Mouse (Mus musculus): ENCODE data around the gene Dusp14. TPM values are rescaled to one million over a fixed set of nuclear protein-coding genes. Genes with fewer than 3 reads are reported as not detected.

The Dusp14 gene
- polyA plus RNA-seq, 2 experiments = 0.61 to 1.1 TPM

DNA sequence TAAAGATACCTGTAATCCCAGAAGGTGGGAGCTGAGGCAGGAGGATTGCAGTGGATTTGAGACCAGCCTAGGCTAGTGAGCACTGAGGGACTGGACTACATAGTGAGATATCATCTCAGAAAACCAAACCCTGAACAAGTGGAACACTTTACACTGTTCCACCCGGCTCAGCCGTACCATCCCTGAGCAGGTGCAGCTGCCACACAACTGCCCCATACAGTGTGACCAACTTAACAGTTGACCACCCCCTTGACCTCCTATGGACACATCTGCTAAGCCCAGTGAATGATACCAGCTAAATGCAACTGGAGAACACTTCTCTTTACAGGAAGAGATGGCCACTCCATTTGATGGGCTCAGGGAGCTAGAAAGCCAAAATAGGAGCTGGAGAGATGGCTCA, 11.6 kb downstream of the Dusp14 start:
- 74% methylated on average over 2 of the region's 2 CpGs for whole genome bisulfite sequencing (ENCODE audit: insufficient replicate concordance)
- DNase-seq (ENCODE audit: low read depth in 3 of 3, low spot score in 3 of 3) (no peak), ATAC-seq (ENCODE audit: insufficient read depth) (no peak)
- H3K27me3 ChIP-seq (ENCODE audit: control insufficient read depth, insufficient read depth, low read length) = no peaks in the 10 kb centered on the region
- no peak overlapping the region for H3K27ac ChIP-seq
- H3K4me3 ChIP-seq (ENCODE audit: insufficient read depth in 1 of 2, low read depth in 2 of 2, low read length in 2 of 2) = no peak overlapping the region
- no peaks in the 10 kb centered on the region for H3K9me3 ChIP-seq (ENCODE audit: control insufficient read depth, low read length)
- no peaks in the 10 kb centered on the region for H3K4me1 ChIP-seq (replicated peaks; ENCODE audit: control insufficient read depth in 2 of 2, insufficient read depth in 2 of 2, low read length in 1 of 2)
- TF ChIP-seq CTCF (IDR thresholded peaks at IDR 0.05; ENCODE audit: low read depth) = no peak
- TF ChIP-seq EP300 (IDR thresholded peaks at IDR 0.05; ENCODE audit: low read depth) = no peak
- H3K36me3 ChIP-seq (replicated peaks; ENCODE audit: control insufficient read depth, insufficient read depth, low read depth) = no peaks in the 10 kb centered on the region
- no peak overlapping the region for H3K9ac ChIP-seq (replicated peaks)
- no peak overlapping the region for H3K4me2 ChIP-seq (ENCODE audit: low read depth)

DNA sequence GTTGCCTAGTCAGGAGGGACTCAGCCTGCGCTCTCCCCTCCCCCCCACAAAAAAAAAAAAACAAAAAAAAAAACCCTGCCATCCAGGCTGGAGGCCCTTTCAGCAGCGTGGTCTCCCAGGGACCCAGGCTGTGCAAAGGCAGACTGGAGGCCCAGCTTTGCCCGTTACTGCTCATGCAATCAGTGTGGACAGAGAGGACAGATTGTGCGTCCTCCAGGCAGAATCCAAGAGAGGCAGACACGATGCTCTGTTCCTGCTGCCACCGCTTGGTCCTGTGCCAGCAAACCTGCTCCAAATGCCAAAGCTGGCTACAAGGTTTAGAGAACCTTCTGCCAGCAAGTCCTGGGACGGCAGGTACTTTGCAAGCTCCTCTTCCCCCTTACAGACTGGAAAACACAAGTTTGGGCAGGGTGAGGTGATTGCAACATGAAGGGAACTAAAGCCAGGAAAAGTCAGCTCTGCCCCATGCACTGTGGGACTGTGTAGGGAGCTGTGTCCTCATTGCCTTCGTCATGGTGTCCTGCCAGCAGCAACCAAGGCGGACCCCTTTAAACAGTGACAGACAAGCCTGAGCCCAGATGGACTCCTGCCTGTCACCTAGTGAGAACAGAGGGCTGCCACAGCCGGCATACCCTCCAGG, 15.4 kb downstream of the Dusp14 start:
- ATAC-seq (ENCODE audit: insufficient read depth) = no peak
- 63% methylated on average over 10 of the region's 10 CpGs for WGBS (ENCODE audit: insufficient replicate concordance)

DNA sequence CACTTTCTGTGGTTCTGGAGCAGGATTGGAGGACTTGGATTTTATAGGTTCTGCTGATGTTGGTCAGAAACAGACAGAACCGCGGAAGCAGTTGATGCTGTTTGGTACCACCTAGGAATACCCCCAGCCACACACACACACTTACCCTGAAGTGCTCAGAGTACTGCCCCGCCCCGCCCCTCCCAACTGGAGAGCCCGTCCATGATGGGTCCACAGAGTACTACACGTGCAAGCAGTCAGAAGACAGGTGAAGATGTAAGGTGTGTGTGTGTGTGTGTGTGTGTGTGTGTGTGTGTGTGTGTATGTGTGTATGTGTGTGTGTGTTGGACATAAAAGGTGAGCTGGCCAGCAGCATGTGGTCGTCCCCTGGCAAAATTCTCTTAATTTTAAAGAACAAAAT, 16.0 kb downstream of the Dusp14 start:
- Histone ChIP-seq H3K4me2 (ENCODE audit: low read depth) (no peak overlapping the region), H3K9me3 (ENCODE audit: control insufficient read depth, low read length) (no peaks in the 10 kb centered on the region), H3K4me3 (ENCODE audit: insufficient read depth in 1 of 2, low read depth in 2 of 2, low read length in 2 of 2) (no peak overlapping the region), H3K27me3 (ENCODE audit: control insufficient read depth, insufficient read depth, low read length) (no peaks in the 10 kb centered on the region), H3K4me1 (replicated peaks; ENCODE audit: control insufficient read depth in 2 of 2, insufficient read depth in 2 of 2, low read length in 1 of 2) (no peaks in the 10 kb centered on the region), H3K36me3 (replicated peaks; ENCODE audit: control insufficient read depth, insufficient read depth, low read depth) (no peaks in the 10 kb centered on the region), H3K27ac (no peak overlapping the region), H3K9ac (replicated peaks) (no peak overlapping the region)
- TF ChIP-seq CTCF (IDR thresholded peaks at IDR 0.05; ENCODE audit: low read depth) = no peak
- TF ChIP-seq EP300 (IDR thresholded peaks at IDR 0.05; ENCODE audit: low read depth) = no peak
- ATAC-seq (ENCODE audit: insufficient read depth) (no peak), DNase-seq (ENCODE audit: low read depth in 3 of 3, low spot score in 3 of 3) (no peak)
- WGBS (ENCODE audit: insufficient replicate concordance) = 66% methylated on average over 7 of the region's 7 CpGs

More for the DNA sequence above, 15.4 kb downstream of the Dusp14 start:
- Histone ChIP-seq H3K27me3 (ENCODE audit: control insufficient read depth, insufficient read depth, low read length) (no peaks in the 10 kb centered on the region), H3K27ac (no peak overlapping the region), H3K4me3 (ENCODE audit: insufficient read depth in 1 of 2, low read depth in 2 of 2, low read length in 2 of 2) (no peak overlapping the region), H3K36me3 (replicated peaks; ENCODE audit: control insufficient read depth, insufficient read depth, low read depth) (no peaks in the 10 kb centered on the region), H3K4me1 (replicated peaks; ENCODE audit: control insufficient read depth in 2 of 2, insufficient read depth in 2 of 2, low read length in 1 of 2) (no peaks in the 10 kb centered on the region), H3K4me2 (ENCODE audit: low read depth) (no peak overlapping the region), H3K9me3 (ENCODE audit: control insufficient read depth, low read length) (no peaks in the 10 kb centered on the region), H3K9ac (replicated peaks) (no peak overlapping the region)
- TF ChIP-seq EP300 (IDR thresholded peaks at IDR 0.05; ENCODE audit: low read depth) = no peak
- no peak for TF ChIP-seq CTCF (IDR thresholded peaks at IDR 0.05; ENCODE audit: low read depth)
- DNase-seq (ENCODE audit: low read depth in 3 of 3, low spot score in 3 of 3) = no peak

DNA sequence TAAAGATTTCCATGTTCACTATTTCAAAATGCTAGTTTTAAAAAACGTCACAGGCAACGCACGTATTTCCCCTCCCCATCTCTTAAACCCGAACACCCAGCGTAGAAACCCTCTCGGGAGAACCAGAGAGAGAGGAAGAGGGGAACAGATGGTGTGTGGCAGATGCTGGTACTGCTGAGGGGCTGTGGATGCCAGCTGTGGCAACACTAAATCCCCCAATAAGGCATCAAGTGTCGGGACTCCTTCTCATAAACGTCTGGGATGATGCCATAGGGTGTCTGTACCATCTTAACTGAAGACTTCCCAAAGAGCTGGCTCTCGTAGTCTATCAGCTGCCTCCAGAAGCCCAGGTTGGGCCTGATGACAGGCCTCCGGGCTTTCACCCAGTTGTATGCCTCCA, 20.6 kb downstream of the Dusp14 start:
- Histone ChIP-seq H3K9me3 (ENCODE audit: control insufficient read depth, low read length) (no peaks in the 10 kb centered on the region), H3K27me3 (ENCODE audit: control insufficient read depth, insufficient read depth, low read length) (no peaks in the 10 kb centered on the region), H3K9ac (replicated peaks) (no peak overlapping the region), H3K4me1 (replicated peaks; ENCODE audit: control insufficient read depth in 2 of 2, insufficient read depth in 2 of 2, low read length in 1 of 2) (no peaks in the 10 kb centered on the region), H3K36me3 (replicated peaks; ENCODE audit: control insufficient read depth, insufficient read depth, low read depth) (no peaks in the 10 kb centered on the region), H3K4me3 (ENCODE audit: insufficient read depth in 1 of 2, low read depth in 2 of 2, low read length in 2 of 2) (no peak overlapping the region), H3K4me2 (ENCODE audit: low read depth) (no peak overlapping the region), H3K27ac (no peak overlapping the region)
- ATAC-seq (ENCODE audit: insufficient read depth) = no peak
- 56% methylated on average over 10 of the region's 10 CpGs for WGBS (ENCODE audit: insufficient replicate concordance)
- DNase-seq (ENCODE audit: low read depth in 3 of 3, low spot score in 3 of 3) = no peak
- TF ChIP-seq CTCF (IDR thresholded peaks at IDR 0.05; ENCODE audit: low read depth) (no peak), EP300 (IDR thresholded peaks at IDR 0.05; ENCODE audit: low read depth) (no peak)

DNA sequence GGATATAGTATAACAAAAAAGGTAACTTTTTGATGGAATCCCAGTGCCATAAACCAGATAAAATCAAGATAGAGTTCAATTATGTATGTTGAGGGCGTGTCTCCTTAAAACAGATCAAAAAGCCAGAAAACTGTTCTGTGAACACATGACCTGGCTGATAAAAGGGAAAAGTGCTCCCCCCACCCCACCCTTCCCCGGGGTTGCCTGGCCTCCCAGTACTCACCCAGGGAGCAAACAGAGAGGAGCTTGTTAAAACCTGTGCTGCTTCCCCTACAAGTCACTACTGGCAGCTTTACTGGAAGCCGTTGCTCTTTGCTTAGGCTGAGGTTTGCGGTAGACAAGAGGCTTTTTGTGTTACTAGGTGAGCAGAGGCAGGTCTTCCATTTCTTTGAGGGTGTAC, 21.8 kb downstream of the Dusp14 start:
- no peaks in the 10 kb centered on the region for H3K27me3 ChIP-seq (ENCODE audit: control insufficient read depth, insufficient read depth, low read length)
- DNase-seq (ENCODE audit: low read depth in 3 of 3, low spot score in 3 of 3) (no peak), ATAC-seq (ENCODE audit: insufficient read depth) (no peak)
- H3K4me3 ChIP-seq (ENCODE audit: insufficient read depth in 1 of 2, low read depth in 2 of 2, low read length in 2 of 2) = no peak overlapping the region
- no peaks in the 10 kb centered on the region for H3K9me3 ChIP-seq (ENCODE audit: control insufficient read depth, low read length)
- TF ChIP-seq CTCF (IDR thresholded peaks at IDR 0.05; ENCODE audit: low read depth) (no peak), EP300 (IDR thresholded peaks at IDR 0.05; ENCODE audit: low read depth) (no peak)
- no peaks in the 10 kb centered on the region for H3K36me3 ChIP-seq (replicated peaks; ENCODE audit: control insufficient read depth, insufficient read depth, low read depth)
- no peak overlapping the region for H3K27ac ChIP-seq
- 39% methylated on average over 4 of the region's 4 CpGs for WGBS (ENCODE audit: insufficient replicate concordance)
- H3K4me1 ChIP-seq (replicated peaks; ENCODE audit: control insufficient read depth in 2 of 2, insufficient read depth in 2 of 2, low read length in 1 of 2) = no peaks in the 10 kb centered on the region
- H3K4me2 ChIP-seq (ENCODE audit: low read depth) = no peak overlapping the region
- no peak overlapping the region for H3K9ac ChIP-seq (replicated peaks)
